Comparison of ENCODE assay signal across 7 mouse cellular contexts in genomic region chr17:35916297-35917142, GRCm38 (mm10). TPM values are rescaled to one million over a fixed set of nuclear protein-coding genes. Genes with fewer than 3 reads are reported as not detected.
DNase-seq lines count a peak whose midpoint lies in the region; ATAC-seq and TF ChIP-seq lines count a peak whose summit lies in the region.

Gene Mrps18b (minus strand): TSS chr17:35916389.
Gene Ppp1r10 (plus strand): TSS chr17:35916434.

- H3K4me2 ChIP-seq in intestine, postnatal 0 days (replicated peaks; ENCODE audit: low read depth), result peak within 1 kb of the TSS; percentile 69
- peak within 1 kb of the TSS; percentile 71 for H3K4me2 ChIP-seq in midbrain, embryonic 12.5 days (replicated peaks)

- H3K27ac ChIP-seq in embryonic facial prominence, embryonic 10.5 days (replicated peaks), result peak within 1 kb of the TSS; percentile 97
- H3K27ac ChIP-seq in intestine, postnatal 0 days (ENCODE audit: low read depth, low read length), result peak within 1 kb of the TSS; percentile 95
- peak within 1 kb of the TSS; percentile 99 for H3K27ac ChIP-seq in midbrain, embryonic 12.5 days (replicated peaks)
- H3K27ac ChIP-seq in small intestine, adult 2 months (ENCODE audit: insufficient read depth, low read depth, low read length), result peak within 1 kb of the TSS; percentile 97

- H3K4me1 ChIP-seq in embryonic facial prominence, embryonic 10.5 days, result peaks cover 30% of the 10 kb centered on the region
- H3K4me1 ChIP-seq in intestine, postnatal 0 days (replicated peaks; ENCODE audit: control insufficient read depth, insufficient read depth, low read length), result peaks cover 7% of the 10 kb centered on the region; the same call in 1 of the 2 replicates
- peaks cover 29% of the 10 kb centered on the region for H3K4me1 ChIP-seq in midbrain, embryonic 12.5 days
- H3K4me1 ChIP-seq in small intestine, adult 2 months (ENCODE audit: control insufficient read depth, insufficient read depth, insufficient read length, low read length), result peaks cover 9% of the 10 kb centered on the region

- intact Hi-C loops in left cerebral cortex, postnatal 4 days (cut with DNase I), result no loop called here

- DNase-seq in adrenal gland, postnatal 10 days, result peak; percentile 98
- DNase-seq in embryonic facial prominence, embryonic 10.5 days (ENCODE audit: low spot score), result peak; percentile 99
- DNase-seq in gonadal fat pad, adult 2 months (ENCODE audit: low read depth), result peak; percentile 89
- DNase-seq in left cerebral cortex, postnatal 4 days, result peak; percentile 99

- peak; percentile 100 for TF ChIP-seq POLR2A in small intestine, adult 2 months (IDR thresholded peaks at IDR 0.05; ENCODE audit: low read depth, low read length)

- peak; percentile 83 for TF ChIP-seq CTCF in intestine, postnatal 0 days (IDR thresholded peaks at IDR 0.05; ENCODE audit: low read depth)
- TF ChIP-seq CTCF in small intestine, adult 2 months (IDR thresholded peaks at IDR 0.05; ENCODE audit: extremely low read depth, insufficient read length, insufficient replicate concordance, low read depth, low read length), result no peak

- ATAC-seq in intestine, postnatal 0 days, result peak; percentile 92
- ATAC-seq in midbrain, embryonic 12.5 days (ENCODE audit: low FRiP score, low read depth), result peak; percentile 92

- peak within 1 kb of the TSS; percentile 83 for H3K4me3 ChIP-seq in embryonic facial prominence, embryonic 10.5 days
- H3K4me3 ChIP-seq in intestine, postnatal 0 days (ENCODE audit: low read depth, low read length), result peak within 1 kb of the TSS; percentile 86
- peak within 1 kb of the TSS; percentile 78 for H3K4me3 ChIP-seq in midbrain, embryonic 12.5 days
- peak within 1 kb of the TSS; percentile 81 for H3K4me3 ChIP-seq in small intestine, adult 2 months (ENCODE audit: low read depth, low read length)

- peak within 1 kb of the TSS; percentile 93 for H3K9ac ChIP-seq in intestine, postnatal 0 days (ENCODE audit: low read depth, low read length)
- H3K9ac ChIP-seq in midbrain, embryonic 12.5 days (replicated peaks), result peak within 1 kb of the TSS; percentile 99

- no peaks in the 10 kb centered on the region for H3K9me3 ChIP-seq in embryonic facial prominence, embryonic 10.5 days
- H3K9me3 ChIP-seq in intestine, postnatal 0 days (ENCODE audit: control insufficient read depth), result no peaks in the 10 kb centered on the region
- H3K9me3 ChIP-seq in midbrain, embryonic 12.5 days, result no peaks in the 10 kb centered on the region

- under 1% methylated on average over 83 of the region's 83 CpGs for WGBS in embryonic facial prominence, embryonic 10.5 days
- WGBS in intestine, postnatal 0 days, result under 1% methylated on average over 83 of the region's 83 CpGs
- WGBS in midbrain, embryonic 12.5 days, result under 1% methylated on average over 83 of the region's 83 CpGs
- under 1% methylated on average over 83 of the region's 83 CpGs for WGBS in small intestine, adult 2 months

- peaks cover 55% of the 10 kb centered on the region for H3K36me3 ChIP-seq in embryonic facial prominence, embryonic 10.5 days (replicated peaks)
- peaks cover 18% of the 10 kb centered on the region for H3K36me3 ChIP-seq in intestine, postnatal 0 days (ENCODE audit: control insufficient read depth, insufficient read depth)
- peaks cover 24% of the 10 kb centered on the region for H3K36me3 ChIP-seq in midbrain, embryonic 12.5 days
- peaks cover 28% of the 10 kb centered on the region for H3K36me3 ChIP-seq in small intestine, adult 2 months (ENCODE audit: control insufficient read depth, insufficient read depth, low read length)

- H3K27me3 ChIP-seq in embryonic facial prominence, embryonic 10.5 days (replicated peaks; ENCODE audit: low read depth, poor library complexity, severe bottlenecking), result no peaks in the 10 kb centered on the region
- H3K27me3 ChIP-seq in intestine, postnatal 0 days (replicated peaks; ENCODE audit: control insufficient read depth, insufficient read depth, low read length), result no peaks in the 10 kb centered on the region
- no peaks in the 10 kb centered on the region for H3K27me3 ChIP-seq in midbrain, embryonic 12.5 days
- no peaks in the 10 kb centered on the region for H3K27me3 ChIP-seq in small intestine, adult 2 months (ENCODE audit: control insufficient read depth, insufficient read depth, low read length)

RNA-seq across cellular contexts. Expression of gene Mrps18b, which starts in this region (rescaled TPM):
- total RNA-seq in adrenal gland, postnatal 10 days (2021), result 100 to 1,000 TPM; 101 to 104 TPM
- polyA plus RNA-seq in embryonic facial prominence, embryonic 10.5 days (2016; fragmentation: Nextera tagmentation; extraction: Ambion mirVana), result 96.0 and 96.3 TPM in 2 replicates
- polyA plus RNA-seq in gonadal fat pad, adult 2 months (2012; rRNA removed), result 86.1 and 110 TPM in 2 replicates
- polyA plus RNA-seq in intestine, postnatal 0 days (2015; fragmentation: Nextera tagmentation; extraction: Ambion mirVana), result 81.6 and 85.7 TPM in 2 replicates
- total RNA-seq in left cerebral cortex, postnatal 4 days (2021), result 10 to 100 TPM; 45.9 to 47.4 TPM
- polyA plus RNA-seq in midbrain, embryonic 12.5 days (2016; fragmentation: Nextera tagmentation; extraction: Ambion mirVana), result 45.5 and 53.6 TPM in 2 replicates
- 49.0 and 63.4 TPM in 2 replicates for polyA plus RNA-seq in small intestine, adult 2 months (2012; rRNA removed)

RNA-seq across cellular contexts. Expression of gene Ppp1r10, which starts in this region (rescaled TPM):
- total RNA-seq in adrenal gland, postnatal 10 days (2021), result 10 to 100 TPM; 78.7 to 83.1 TPM
- polyA plus RNA-seq in embryonic facial prominence, embryonic 10.5 days (2016; fragmentation: Nextera tagmentation; extraction: Ambion mirVana), result 59.7 and 61.2 TPM in 2 replicates
- polyA plus RNA-seq in gonadal fat pad, adult 2 months (2012; rRNA removed), result 31.1 and 35.8 TPM in 2 replicates
- 13.8 and 14.3 TPM in 2 replicates for polyA plus RNA-seq in intestine, postnatal 0 days (2015; fragmentation: Nextera tagmentation; extraction: Ambion mirVana)
- 10 to 100 TPM; 75.1 to 76.5 TPM for total RNA-seq in left cerebral cortex, postnatal 4 days (2021)
- 68.6 and 70.4 TPM in 2 replicates for polyA plus RNA-seq in midbrain, embryonic 12.5 days (2016; fragmentation: Nextera tagmentation; extraction: Ambion mirVana)
- polyA plus RNA-seq in small intestine, adult 2 months (2012; rRNA removed), result 15.1 and 33.3 TPM in 2 replicates

Comparison
In these comparisons a context has a peak if more than half of its experiments do, and no peak if none do; other contexts are left out.
1. Peak in every context shown above with its lines: DNase-seq, ATAC-seq, H3K4me3 ChIP-seq and H3K27ac ChIP-seq.